Mouse (Mus musculus): ENCODE measurements around the gene Gm29735.
"Not testable (repeated sequence)": the region's sequence is repeated elsewhere in the genome, so short reads cannot be mapped to it uniquely, and the experiment has no call there.

Gene Gm29735

GRCm38 (mm10) chr7:142157013-142157412 lies at the start of gene Gm29735:
TSS of gene Gm29735 (minus strand) at chr7:142157113.
- not testable (repeated sequence) for DNase-seq

GRCm38 (mm10) chr7:142205488-142205887 lies 48.6 kb upstream of the Gm29735 start:
- no peak for DNase-seq

- DNase-seq: no peak
Measured at GRCm38 (mm10) chr7:142201064-142201463, 44.2 kb upstream of the Gm29735 start, which contains the start of gene Krtap5-3. TSS of gene Krtap5-3 (plus strand) at chr7:142201364.

- no peak for DNase-seq
Measured at GRCm38 (mm10) chr7:142198748-142199147, 41.8 kb upstream of the Gm29735 start.

GRCm38 (mm10) chr7:142190289-142190688 lies 33.4 kb upstream of the Gm29735 start, which contains the start of gene Gm10153:
TSS of gene Gm10153 (minus strand) at chr7:142190389.
- DNase-seq: no peak

GRCm38 (mm10) chr7:142188156-142188555 lies 31.2 kb upstream of the Gm29735 start:
- DNase-seq: no peak

- DNase-seq: no peak
Measured at GRCm38 (mm10) chr7:142181021-142181420, 24.1 kb upstream of the Gm29735 start.

- no peak for DNase-seq
Measured at GRCm38 (mm10) chr7:142178685-142179084, 21.8 kb upstream of the Gm29735 start.

- not testable (repeated sequence) for DNase-seq
Measured at GRCm38 (mm10) chr7:142175905-142176304, 19.0 kb upstream of the Gm29735 start, which contains the start of gene Krtap5-2. TSS of gene Krtap5-2 (minus strand) at chr7:142176005.

GRCm38 (mm10) chr7:142169836-142170235 lies 12.9 kb upstream of the Gm29735 start:
- no peak for DNase-seq

- DNase-seq: not testable (repeated sequence)
Measured at GRCm38 (mm10) chr7:142165639-142166038, 8.7 kb upstream of the Gm29735 start, which contains the start of gene Gm4553. TSS of gene Gm4553 (minus strand) at chr7:142165739.

- no peak for DNase-seq
Measured at GRCm38 (mm10) chr7:142159366-142159765, 2.5 kb upstream of the Gm29735 start.

GRCm38 (mm10) chr7:142155308-142155707 lies 1.6 kb downstream of the Gm29735 start:
- DNase-seq: no peak

GRCm38 (mm10) chr7:142152191-142152590 lies 4.7 kb downstream of the Gm29735 start:
- peak; percentile 4 for DNase-seq

- DNase-seq: no peak
Measured at GRCm38 (mm10) chr7:142148633-142149032, 8.3 kb downstream of the Gm29735 start.

GRCm38 (mm10) chr7:142146033-142146432 lies 10.9 kb downstream of the Gm29735 start:
- no peak for DNase-seq

GRCm38 (mm10) chr7:142145413-142145940 lies 11.4 kb downstream of the Gm29735 start:
- DNase-seq: no peak

GRCm38 (mm10) chr7:142144507-142144906 lies 12.4 kb downstream of the Gm29735 start, which contains the start of gene Gm45337:
TSS of gene Gm45337 (minus strand) at chr7:142144607.
- no peak for DNase-seq

GRCm38 (mm10) chr7:142143506-142144010 lies 13.4 kb downstream of the Gm29735 start:
- not testable (repeated sequence) for DNase-seq

- no peak for DNase-seq
Measured at GRCm38 (mm10) chr7:142140696-142141095, 16.2 kb downstream of the Gm29735 start.

- DNase-seq: not testable (repeated sequence)
Measured at GRCm38 (mm10) chr7:142135934-142136333, 21.0 kb downstream of the Gm29735 start, which contains the start of gene Gm39115. TSS of gene Gm39115 (minus strand) at chr7:142136034.

GRCm38 (mm10) chr7:142134206-142134995 lies 22.5 kb downstream of the Gm29735 start:
- DNase-seq: no peak

GRCm38 (mm10) chr7:142128843-142129242 lies 28.1 kb downstream of the Gm29735 start:
- DNase-seq: no peak

- not testable (repeated sequence) for DNase-seq
Measured at GRCm38 (mm10) chr7:142120629-142121028, 36.3 kb downstream of the Gm29735 start, which contains the start of gene Gm45618. TSS of gene Gm45618 (minus strand) at chr7:142120729.
